Mouse (Mus musculus) limb, embryonic 12.5 days (tissue): ENCODE results near the gene E2f1. TPM values are rescaled to one million over a fixed set of nuclear protein-coding genes. Genes with fewer than 3 reads are reported as not detected.

Source experiments
- ATAC-seq: fragments of 200-750 bp; cut with Nextera tagmentation; 2 replicates; pipeline ENCODE4 v1.8.0; 2017; ENCODE audit warnings: low read depth, moderate TSS enrichment; ENCODE audit not compliant: insufficient number of reproducible peaks, insufficient read depth, low FRiP score, low TSS enrichment
- H3K27ac ChIP-seq: fragments of 300-500 bp; sonication (generic); 2 replicates; pipeline ENCODE4 v1.5.1; 2016; ENCODE audit warnings: mild to moderate bottlenecking, moderate library complexity
- H3K27me3 ChIP-seq: fragments of 300-500 bp; sonication (generic); 2 replicates; pipeline ENCODE4 v1.6.1; 2016; ENCODE audit warnings: mild to moderate bottlenecking, moderate library complexity
- H3K36me3 ChIP-seq: fragments of 300-500 bp; sonication (generic); 2 replicates; pipeline ENCODE4 v1.6.1; 2016; ENCODE audit warnings: mild to moderate bottlenecking, moderate library complexity
- H3K4me1 ChIP-seq: fragments of 300-500 bp; sonication (generic); replicated peaks from 2 replicates; pipeline ENCODE4 v1.6.1; 2016
- H3K4me2 ChIP-seq: fragments of 300-500 bp; sonication (generic); 2 replicates; pipeline ENCODE4 v1.6.1; 2016; ENCODE audit warnings: mild to moderate bottlenecking, moderate library complexity
- H3K4me3 ChIP-seq: fragments of 300-500 bp; sonication (generic); replicated peaks from 2 replicates; pipeline ENCODE4 v1.5.1; 2016; ENCODE audit warnings: mild to moderate bottlenecking
- H3K9ac ChIP-seq: fragments of 300-500 bp; sonication (generic); replicated peaks from 2 replicates; pipeline ENCODE4 v1.6.1; 2016; ENCODE audit warnings: mild to moderate bottlenecking, moderate library complexity
- H3K9me3 ChIP-seq: fragments of 300-500 bp; sonication (generic); 2 replicates; pipeline ENCODE4 v1.6.1; 2016; ENCODE audit warnings: mild to moderate bottlenecking, moderate library complexity
- WGBS: fragments of 180-500 bp; shearing (Covaris S2); methylation state at CpG from one replicate; pipeline ENCODE4 v1.1.7; 2016; 5-methylcytosine and 5-hydroxymethylcytosine counted together
- polyA plus RNA-seq: library from polyadenylated mRNA; unstranded; fragments of >200 nt; fragmentation: Nextera tagmentation; extraction: Ambion mirVana; gene quantifications from 2 replicates; pipeline ENCODE4 v1.2.1, GENCODE M21; 2016

E2f1 gene
- polyA plus RNA-seq, 1 experiment from 2014 or later: 25.5 TPM

- 19% methylated on average over 22 of the region's 22 CpGs for WGBS
- Histone ChIP-seq H3K9ac (peak overlapping the region; percentile 78), H3K27ac (0 out of 2 replicates have a peak overlapping the region, but pooled peaks have one; percentile 26), H3K36me3 (no peaks in the 10 kb centered on the region), H3K4me3 (peak overlapping the region; percentile 82), H3K27me3 (no peaks in the 10 kb centered on the region), H3K4me2 (peak overlapping the region; percentile 78), H3K9me3 (no peaks in the 10 kb centered on the region), H3K4me1 (0 out of 2 replicates have a peak, but pooled peaks cover 6% of the 10 kb centered on the region)
- ATAC-seq: peak; percentile 60; the same call in 1 of the 2 replicates
Observed at GRCm38 (mm10) chr2:154603007-154603637, 33.4 kb upstream of the E2f1 start.

GRCm38 (mm10) chr2:154601324-154601723 lies 31.6 kb upstream of the E2f1 start:
- no peak overlapping the region for H3K4me2 ChIP-seq
- no peaks in the 10 kb centered on the region for H3K27me3 ChIP-seq
- H3K4me1 ChIP-seq: 0 out of 2 replicates have a peak, but pooled peaks cover 6% of the 10 kb centered on the region
- H3K9ac ChIP-seq: no peak overlapping the region
- WGBS: 75% methylated on average over 3 of the region's 3 CpGs
- no peaks in the 10 kb centered on the region for H3K9me3 ChIP-seq
- no peaks in the 10 kb centered on the region for H3K36me3 ChIP-seq
- H3K4me3 ChIP-seq: no peak overlapping the region
- no peak for ATAC-seq
- H3K27ac ChIP-seq: no peak overlapping the region

- Histone ChIP-seq H3K9me3 (no peaks in the 10 kb centered on the region), H3K27me3 (no peaks in the 10 kb centered on the region), H3K4me1 (0 out of 2 replicates have a peak, but pooled peaks cover 6% of the 10 kb centered on the region), H3K27ac (no peak overlapping the region), H3K36me3 (no peaks in the 10 kb centered on the region), H3K4me3 (no peak overlapping the region), H3K9ac (no peak overlapping the region), H3K4me2 (no peak overlapping the region)
- WGBS: 71% methylated on average over 6 of the region's 6 CpGs
- ATAC-seq: no peak
Observed at GRCm38 (mm10) chr2:154600586-154600985, 30.9 kb upstream of the E2f1 start.

GRCm38 (mm10) chr2:154597399-154597798 lies 27.7 kb upstream of the E2f1 start:
- no peak for ATAC-seq
- H3K4me3 ChIP-seq: no peak overlapping the region
- WGBS: 83% methylated on average over 3 of the region's 3 CpGs

GRCm38 (mm10) chr2:154595775-154596174 lies 26.1 kb upstream of the E2f1 start:
- Histone ChIP-seq H3K36me3 (peaks cover 10% of the 10 kb centered on the region; the same call in 1 of the 2 replicates), H3K27ac (no peak overlapping the region), H3K9ac (no peak overlapping the region), H3K4me1 (no peaks in the 10 kb centered on the region), H3K9me3 (0 out of 2 replicates have a peak, but pooled peaks cover 4% of the 10 kb centered on the region), H3K4me3 (no peak overlapping the region), H3K4me2 (no peak overlapping the region), H3K27me3 (no peaks in the 10 kb centered on the region)
- WGBS: 79% methylated on average over 5 of the region's 5 CpGs
- ATAC-seq: no peak

More at GRCm38 (mm10) chr2:154597399-154597798, 27.7 kb upstream of the E2f1 start:
- Histone ChIP-seq H3K9me3 (0 out of 2 replicates have a peak, but pooled peaks cover 4% of the 10 kb centered on the region), H3K4me1 (no peaks in the 10 kb centered on the region), H3K27ac (no peak overlapping the region), H3K27me3 (no peaks in the 10 kb centered on the region), H3K9ac (no peak overlapping the region), H3K36me3 (peaks cover 10% of the 10 kb centered on the region; the same call in 1 of the 2 replicates), H3K4me2 (no peak overlapping the region)

DNA sequence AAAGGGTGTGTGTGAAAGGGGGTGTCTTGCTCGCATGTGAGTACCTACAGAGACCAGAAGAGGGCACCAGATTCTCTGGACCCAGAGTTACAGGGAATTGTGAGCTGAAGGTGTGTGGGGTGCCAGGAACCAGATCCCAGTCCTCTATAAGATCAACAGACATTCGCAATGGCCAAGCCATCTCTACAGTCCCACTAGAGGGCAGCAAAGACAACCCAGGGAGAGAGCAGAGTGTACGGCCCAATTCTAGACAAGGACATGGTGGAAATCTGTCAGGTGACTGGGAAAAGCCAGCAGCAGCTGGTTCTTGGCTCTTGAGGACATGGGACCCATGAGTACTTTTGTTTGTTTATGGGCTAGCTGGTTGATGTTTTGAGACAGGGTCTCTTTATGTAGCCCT lies 23.3 kb upstream of the E2f1 start:
- H3K27me3 ChIP-seq: no peaks in the 10 kb centered on the region
- H3K36me3 ChIP-seq: peaks cover 10% of the 10 kb centered on the region; the same call in 1 of the 2 replicates

DNA sequence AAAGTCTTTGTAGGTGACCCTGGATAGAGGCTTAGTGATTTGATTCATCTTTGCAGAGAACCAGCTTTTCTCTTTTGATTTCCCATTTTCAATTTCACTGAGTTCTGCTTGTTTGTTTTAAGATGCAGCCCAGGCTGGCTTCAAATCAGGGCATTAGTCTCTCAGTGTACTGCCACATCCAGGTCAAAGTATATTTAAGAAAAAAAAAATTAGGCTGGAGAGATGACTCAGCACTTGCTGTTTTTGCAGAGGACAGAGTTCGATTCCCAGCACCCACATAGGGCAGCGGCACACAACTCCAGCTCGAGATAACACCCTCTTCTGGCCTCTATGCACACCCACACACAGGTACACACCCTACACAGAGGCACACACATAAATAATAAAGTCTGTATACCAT lies 21.5 kb upstream of the E2f1 start:
- 79% methylated on average over 3 of the region's 3 CpGs for WGBS
- H3K4me3 ChIP-seq: no peak overlapping the region
- H3K4me1 ChIP-seq: no peaks in the 10 kb centered on the region
- peaks cover 25% of the 10 kb centered on the region for H3K36me3 ChIP-seq
- no peak for ATAC-seq
- H3K4me2 ChIP-seq: no peak overlapping the region
- H3K9me3 ChIP-seq: 0 out of 2 replicates have a peak, but pooled peaks cover 4% of the 10 kb centered on the region
- H3K27me3 ChIP-seq: no peaks in the 10 kb centered on the region
- no peak overlapping the region for H3K9ac ChIP-seq
- no peak overlapping the region for H3K27ac ChIP-seq

More for the DNA sequence above, 23.3 kb upstream of the E2f1 start:
- H3K4me2 ChIP-seq: no peak overlapping the region
- no peak overlapping the region for H3K27ac ChIP-seq
- H3K4me3 ChIP-seq: no peak overlapping the region
- WGBS: 70% methylated on average over 3 of the region's 3 CpGs
- H3K9ac ChIP-seq: no peak overlapping the region
- 0 out of 2 replicates have a peak, but pooled peaks cover 4% of the 10 kb centered on the region for H3K9me3 ChIP-seq
- H3K4me1 ChIP-seq: no peaks in the 10 kb centered on the region
- no peak for ATAC-seq

- no peak for ATAC-seq
- 89% methylated on average over 4 of the region's 4 CpGs for WGBS
- Histone ChIP-seq H3K4me1 (peaks cover 13% of the 10 kb centered on the region), H3K27me3 (no peaks in the 10 kb centered on the region), H3K4me3 (no peak overlapping the region), H3K9me3 (0 out of 2 replicates have a peak, but pooled peaks cover 4% of the 10 kb centered on the region), H3K36me3 (peaks cover 18% of the 10 kb centered on the region), H3K9ac (no peak overlapping the region), H3K27ac (no peak overlapping the region), H3K4me2 (no peak overlapping the region)
Observed at GRCm38 (mm10) chr2:154589051-154589450, 19.4 kb upstream of the E2f1 start.

DNA sequence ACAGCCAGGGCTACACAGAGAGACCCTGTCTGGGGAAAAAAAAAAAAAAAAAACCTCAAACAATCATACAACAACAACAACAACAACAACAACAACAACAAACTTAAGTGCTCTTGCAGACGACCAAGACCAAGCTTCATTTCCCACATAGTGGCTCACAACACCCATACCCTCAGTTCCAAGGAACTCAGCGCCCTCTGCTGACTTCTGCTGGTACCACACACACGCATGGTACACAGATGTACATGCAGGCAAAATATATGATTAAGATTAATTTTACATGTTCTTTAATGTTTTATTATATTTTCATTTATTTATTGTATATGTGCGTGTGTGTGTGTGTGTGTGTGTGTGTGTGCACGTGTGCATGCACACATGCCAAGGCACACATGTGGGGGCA lies 16.7 kb upstream of the E2f1 start:
- WGBS: 79% methylated on average over 5 of the region's 5 CpGs
- Histone ChIP-seq H3K4me3 (no peak overlapping the region), H3K4me1 (peaks cover 13% of the 10 kb centered on the region), H3K9me3 (no peaks in the 10 kb centered on the region), H3K27ac (no peak overlapping the region), H3K36me3 (peaks cover 14% of the 10 kb centered on the region), H3K4me2 (no peak overlapping the region), H3K9ac (no peak overlapping the region), H3K27me3 (no peaks in the 10 kb centered on the region)
- ATAC-seq: no peak

GRCm38 (mm10) chr2:154584931-154585601 lies 15.4 kb upstream of the E2f1 start:
- H3K36me3 ChIP-seq: peaks cover 14% of the 10 kb centered on the region
- no peak overlapping the region for H3K9ac ChIP-seq
- WGBS: 62% methylated on average over 17 of the region's 17 CpGs
- H3K9me3 ChIP-seq: no peaks in the 10 kb centered on the region
- no peak for ATAC-seq
- no peak overlapping the region for H3K4me2 ChIP-seq
- H3K4me1 ChIP-seq: peaks cover 13% of the 10 kb centered on the region
- no peaks in the 10 kb centered on the region for H3K27me3 ChIP-seq
- no peak overlapping the region for H3K27ac ChIP-seq
- H3K4me3 ChIP-seq: no peak overlapping the region
